Mouse (Mus musculus) heart, adult 9 months (tissue): ENCODE measurements at regions not wholly inside any gene's neighbourhood (a gene's known extent, or its start where the extent isn't known, plus 50 kb on each side); places are given as distances from the start of the nearest gene placed in this dataset.
A peak's percentile ranks its signal among the peaks of the same experiment; 100 is the strongest.

Experiments used
- DNase-seq, 2 experiments: peaks; one replicate each; pipeline ENCODE4 v3.0.0; 2022; ENCODE audit warnings: low spot score in 2 of 2

DNA sequence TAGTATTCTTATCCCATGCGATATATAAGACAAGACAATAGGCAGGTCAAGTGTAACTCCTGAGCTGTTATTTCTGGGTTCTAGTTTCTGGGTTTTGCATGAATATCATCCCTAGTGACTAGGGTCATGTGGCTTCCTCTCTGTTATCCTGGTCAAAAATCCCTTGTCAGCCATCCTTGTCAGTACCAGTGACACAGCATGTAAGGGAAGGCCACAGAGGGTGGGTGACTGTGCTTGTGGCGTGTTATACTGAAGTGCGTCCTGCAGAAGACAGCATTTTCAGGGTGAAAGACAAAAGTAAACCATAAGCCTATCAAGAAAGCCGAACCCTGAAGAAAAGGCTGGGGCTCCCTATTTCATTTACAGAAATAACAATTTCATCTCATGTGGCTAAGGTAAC is 50.7 kb upstream of the Echdc3 start:
- DNase-seq = no peak

DNA sequence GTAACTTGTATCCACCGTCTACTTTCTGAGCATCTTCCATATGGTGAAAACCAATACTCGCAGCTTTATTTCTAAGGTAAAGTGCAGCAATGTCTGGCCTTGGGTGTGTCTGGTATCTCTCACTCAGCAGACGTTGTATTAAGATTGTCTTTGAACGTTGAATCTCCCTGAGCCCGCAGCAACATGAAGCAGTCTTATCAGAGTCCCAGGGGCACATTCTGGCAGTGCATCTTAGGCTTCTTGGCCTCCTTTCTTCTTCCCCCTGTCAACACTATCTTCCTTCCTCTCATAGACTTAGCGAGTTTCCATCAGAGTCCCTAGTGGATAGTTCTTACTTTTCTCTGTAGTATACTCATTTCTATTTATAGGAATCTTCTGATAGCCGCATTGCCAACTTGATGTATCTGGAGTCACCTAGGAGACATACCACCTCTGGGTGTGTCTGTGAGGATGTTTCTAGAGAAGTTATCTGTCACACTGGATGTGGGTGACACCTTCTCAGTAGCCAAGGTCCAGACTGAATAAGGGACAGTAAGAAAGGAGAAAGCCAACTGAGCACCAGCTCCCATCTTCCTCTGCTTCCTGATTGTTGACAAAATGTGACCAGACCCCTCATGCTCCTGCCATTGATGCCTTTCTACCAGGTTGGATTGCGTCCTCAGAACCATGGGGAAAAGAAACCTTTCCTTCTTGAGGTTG is 51.4 kb upstream of the Echdc3 start:
- DNase-seq = no peak

DNA sequence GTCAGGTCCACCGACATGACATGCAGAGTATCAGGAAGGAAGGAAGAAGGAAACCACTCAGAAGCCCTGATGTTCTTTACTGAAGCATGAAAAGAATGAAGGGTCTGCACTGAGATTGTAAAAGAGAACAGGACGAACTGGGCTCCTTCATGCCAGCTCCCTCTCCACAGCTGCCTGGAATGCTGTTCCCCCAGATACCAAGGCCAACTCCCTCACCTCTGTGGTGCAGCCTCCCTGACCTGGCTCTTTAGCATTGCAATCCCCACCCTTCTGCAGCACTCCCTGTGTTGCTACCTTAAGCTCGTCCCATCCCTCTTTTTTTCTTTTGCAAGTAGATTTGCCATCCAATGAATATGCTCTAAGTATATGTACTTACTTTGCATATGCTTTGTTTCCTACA is 52.3 kb upstream of the Echdc3 start:
- no peak for DNase-seq

DNA sequence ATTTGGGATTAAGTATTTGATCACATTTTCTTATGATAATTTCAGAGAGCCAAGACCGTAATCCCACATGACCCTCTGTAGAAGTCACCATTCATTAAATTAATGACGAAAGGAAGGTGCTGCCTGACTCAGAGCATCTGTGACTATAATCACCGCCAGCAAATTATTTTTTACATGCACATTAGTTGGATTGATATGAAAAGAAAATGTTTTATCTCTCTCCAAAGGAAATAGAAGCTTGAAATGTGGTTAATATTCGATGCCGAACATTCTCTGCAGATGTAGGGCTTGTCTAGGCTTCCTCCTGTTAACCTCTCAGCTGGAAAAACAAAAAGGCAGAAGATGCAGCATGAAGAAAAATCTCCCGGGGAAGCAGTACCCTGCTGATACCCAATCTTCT is 54.2 kb upstream of the Echdc3 start:
- no peak for DNase-seq

DNA sequence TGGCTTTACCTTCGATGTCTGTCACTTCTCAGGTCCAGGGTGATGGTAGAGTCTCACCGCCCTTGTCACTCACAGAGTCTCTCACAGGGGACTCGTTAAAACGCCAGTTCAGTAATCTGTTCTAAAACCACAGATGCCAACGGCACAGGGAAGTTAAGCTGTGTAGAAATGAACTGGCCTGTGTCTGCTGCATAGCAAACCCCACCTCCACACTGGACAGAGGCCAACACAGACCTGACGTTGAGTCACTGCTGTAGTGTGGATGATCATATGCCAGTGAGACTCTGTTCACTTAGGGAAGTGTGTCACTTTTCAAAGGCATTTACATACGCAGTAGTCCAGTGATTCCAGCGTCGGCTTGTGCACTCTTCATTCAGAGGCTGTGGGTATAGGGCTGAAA is 54.7 kb upstream of the Echdc3 start:
- peak; percentile 26 to 31 for DNase-seq

DNA sequence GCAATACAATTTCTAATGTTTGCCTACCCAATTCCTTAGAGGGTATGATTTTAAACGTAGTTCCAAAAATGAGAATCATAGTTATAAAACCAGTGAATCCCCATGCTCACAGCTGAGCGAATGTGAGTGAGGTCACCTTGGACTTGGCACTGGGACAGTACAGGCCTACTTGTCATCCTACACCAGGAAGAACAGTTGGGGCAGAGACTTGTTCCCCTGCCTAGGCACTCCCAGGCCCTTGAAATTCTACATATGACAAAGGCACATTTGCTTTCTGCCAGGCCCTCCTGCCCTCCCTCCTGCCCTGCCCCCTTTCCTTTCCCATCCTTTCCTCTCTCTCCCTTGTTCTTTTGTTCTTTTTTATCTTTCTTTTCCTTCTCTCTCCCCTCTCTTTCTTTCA is 50.0 kb upstream of the Usp6nl start:
- DNase-seq = no peak
